Mouse (Mus musculus) heart, embryonic 16.5 days (tissue): ENCODE measurements around the gene Nuak1. TPM values are rescaled to one million over a fixed set of nuclear protein-coding genes. Genes with fewer than 3 reads are reported as not detected.

Experiments used
- ATAC-seq: fragments of 200-750 bp; cut with Nextera tagmentation; replicated peaks from 2 replicates; pipeline ENCODE4 v1.8.0; 2017; ENCODE audit warnings: moderate number of reproducible peaks; ENCODE audit not compliant: insufficient read depth, low FRiP score; ENCODE audit errors: extremely low read depth
- H3K27ac ChIP-seq: fragments of 300-500 bp; sonication (generic); 2 replicates; pipeline ENCODE4 v1.5.1; 2014; ENCODE audit warnings: mild to moderate bottlenecking, low read length, control low read depth, moderate library complexity
- H3K27me3 ChIP-seq: fragments of 300-500 bp; sonication (generic); 2 replicates; pipeline ENCODE4 v1.6.1; 2014; ENCODE audit warnings: low read length, mixed read lengths; ENCODE audit not compliant: control insufficient read depth, insufficient read depth
- H3K36me3 ChIP-seq: fragments of 300-500 bp; sonication (generic); 2 replicates; pipeline ENCODE4 v1.6.1; 2014; ENCODE audit not compliant: control insufficient read depth, insufficient read depth
- H3K4me1 ChIP-seq: fragments of 300-500 bp; sonication (generic); 2 replicates; pipeline ENCODE4 v1.6.1; 2014; ENCODE audit warnings: low read length, mixed read lengths; ENCODE audit not compliant: control insufficient read depth, insufficient read depth
- H3K4me2 ChIP-seq: fragments of 300-500 bp; sonication (generic); 2 replicates; pipeline ENCODE4 v1.6.1; 2014; ENCODE audit warnings: low read depth, mild to moderate bottlenecking, control low read depth, low read length
- H3K4me3 ChIP-seq: fragments of 300-500 bp; sonication (generic); 2 replicates; pipeline ENCODE4 v1.5.1; 2014; ENCODE audit warnings: mild to moderate bottlenecking, control low read depth, low read length
- H3K9ac ChIP-seq: fragments of 300-500 bp; sonication (generic); 2 replicates; pipeline ENCODE4 v1.6.1; 2014; ENCODE audit warnings: low read length, control low read depth
- H3K9me3 ChIP-seq: fragments of 300-500 bp; sonication (generic); replicated peaks from 2 replicates; pipeline ENCODE4 v1.6.1; 2016; ENCODE audit warnings: low read length; ENCODE audit not compliant: control insufficient read depth
- WGBS: fragments of 180-500 bp; shearing (Covaris S2); extraction: QIAGEN DNeasy Blood & Tissue Kit; methylation state at CpG from one replicate; pipeline ENCODE4 v1.1.7; 2014; 5-methylcytosine and 5-hydroxymethylcytosine counted together
- polyA plus RNA-seq: library from polyadenylated mRNA; unstranded; fragments of >200 nt; fragmentation: Nextera tagmentation; extraction: Ambion mirVana; gene quantifications from 2 replicates; pipeline ENCODE4 v1.2.1, GENCODE M21; 2015

The Nuak1 gene
- polyA plus RNA-seq, 1 experiment from 2014 or later: 3.0 TPM

- H3K4me3 ChIP-seq: no peak overlapping the region
- H3K4me1 ChIP-seq: peaks cover 46% of the 10 kb centered on the region
- H3K36me3 ChIP-seq: peaks cover 3% of the 10 kb centered on the region
- peak overlapping the region; percentile 5; the same call in 1 of the 2 replicates for H3K4me2 ChIP-seq
- H3K9ac ChIP-seq: no peak overlapping the region
- ATAC-seq: peak; percentile 38
- no peaks in the 10 kb centered on the region for H3K27me3 ChIP-seq
- no peaks in the 10 kb centered on the region for H3K9me3 ChIP-seq
- peak overlapping the region; percentile 47 for H3K27ac ChIP-seq
- 40% methylated on average over 13 of the region's 13 CpGs for WGBS
Observed at GRCm38 (mm10) chr10:84408965-84409660, 31.3 kb downstream of the Nuak1 start.

- no peak overlapping the region for H3K4me3 ChIP-seq
- H3K27me3 ChIP-seq: no peaks in the 10 kb centered on the region
- H3K27ac ChIP-seq: no peak overlapping the region
- H3K9me3 ChIP-seq: no peaks in the 10 kb centered on the region
- ATAC-seq: no peak
- H3K9ac ChIP-seq: no peak overlapping the region
- 71% methylated on average over 8 of the region's 8 CpGs for WGBS
- H3K4me1 ChIP-seq: peaks cover 34% of the 10 kb centered on the region
- H3K4me2 ChIP-seq: no peak overlapping the region
- peaks cover 5% of the 10 kb centered on the region for H3K36me3 ChIP-seq
Observed at GRCm38 (mm10) chr10:84405135-84405776, 35.1 kb downstream of the Nuak1 start.

GRCm38 (mm10) chr10:84401907-84402371 lies 38.5 kb downstream of the Nuak1 start:
- peaks cover 29% of the 10 kb centered on the region for H3K4me1 ChIP-seq
- H3K27me3 ChIP-seq: no peaks in the 10 kb centered on the region
- H3K36me3 ChIP-seq: 0 out of 2 replicates have a peak, but pooled peaks cover 2% of the 10 kb centered on the region
- no peaks in the 10 kb centered on the region for H3K9me3 ChIP-seq
- H3K4me2 ChIP-seq: no peak overlapping the region
- H3K27ac ChIP-seq: peak overlapping the region; percentile 12; the same call in 1 of the 2 replicates
- peak; percentile 58; the same call in 1 of the 2 replicates for ATAC-seq
- 8% methylated on average over 6 of the region's 7 CpGs for WGBS
- no peak overlapping the region for H3K4me3 ChIP-seq
- no peak overlapping the region for H3K9ac ChIP-seq

- H3K9ac ChIP-seq: no peak overlapping the region
- no peaks in the 10 kb centered on the region for H3K27me3 ChIP-seq
- H3K4me2 ChIP-seq: no peak overlapping the region
- H3K4me3 ChIP-seq: no peak overlapping the region
- no peak for ATAC-seq
- H3K36me3 ChIP-seq: 0 out of 2 replicates have a peak, but pooled peaks cover 2% of the 10 kb centered on the region
- peaks cover 37% of the 10 kb centered on the region for H3K4me1 ChIP-seq
- 67% methylated on average over 4 of the region's 4 CpGs for WGBS
- H3K27ac ChIP-seq: no peak overlapping the region
- H3K9me3 ChIP-seq: no peaks in the 10 kb centered on the region
Observed at GRCm38 (mm10) chr10:84401189-84401588, 39.2 kb downstream of the Nuak1 start.

- Histone ChIP-seq H3K27me3 (no peaks in the 10 kb centered on the region), H3K4me1 (peaks cover 44% of the 10 kb centered on the region), H3K27ac (no peak overlapping the region), H3K4me3 (no peak overlapping the region), H3K4me2 (no peak overlapping the region), H3K9ac (no peak overlapping the region), H3K9me3 (no peaks in the 10 kb centered on the region), H3K36me3 (0 out of 2 replicates have a peak, but pooled peaks cover 2% of the 10 kb centered on the region)
- no peak for ATAC-seq
- WGBS: 78% methylated on average over 7 of the region's 7 CpGs
Observed at GRCm38 (mm10) chr10:84400037-84400681, 40.2 kb downstream of the Nuak1 start.

- WGBS: 71% methylated on average over 4 of the region's 4 CpGs
- H3K36me3 ChIP-seq: no peaks in the 10 kb centered on the region
- H3K4me3 ChIP-seq: no peak overlapping the region
- no peaks in the 10 kb centered on the region for H3K27me3 ChIP-seq
- peak overlapping the region; percentile 78 for H3K27ac ChIP-seq
- H3K9ac ChIP-seq: peak overlapping the region; percentile 1; the same call in 1 of the 2 replicates
- no peak overlapping the region for H3K4me2 ChIP-seq
- no peak for ATAC-seq
- H3K4me1 ChIP-seq: peaks cover 52% of the 10 kb centered on the region
- no peaks in the 10 kb centered on the region for H3K9me3 ChIP-seq
Observed at GRCm38 (mm10) chr10:84397276-84397675, 43.1 kb downstream of the Nuak1 start.

GRCm38 (mm10) chr10:84395885-84396659 lies 44.3 kb downstream of the Nuak1 start:
- Histone ChIP-seq H3K4me1 (peaks cover 47% of the 10 kb centered on the region), H3K4me2 (peak overlapping the region; percentile 25; the same call in 1 of the 2 replicates), H3K27ac (peak overlapping the region; percentile 78), H3K9me3 (no peaks in the 10 kb centered on the region), H3K4me3 (no peak overlapping the region), H3K27me3 (no peaks in the 10 kb centered on the region), H3K9ac (no peak overlapping the region), H3K36me3 (no peaks in the 10 kb centered on the region)
- ATAC-seq: peak; percentile 74
- 33% methylated on average over 8 of the region's 8 CpGs for WGBS

GRCm38 (mm10) chr10:84395259-84395658 lies 45.1 kb downstream of the Nuak1 start:
- H3K36me3 ChIP-seq: no peaks in the 10 kb centered on the region
- no peaks in the 10 kb centered on the region for H3K9me3 ChIP-seq
- H3K4me2 ChIP-seq: peak overlapping the region; percentile 25; the same call in 1 of the 2 replicates
- H3K4me3 ChIP-seq: no peak overlapping the region
- H3K27me3 ChIP-seq: no peaks in the 10 kb centered on the region
- peak; percentile 29; the same call in 1 of the 2 replicates for ATAC-seq
- peak overlapping the region; percentile 78 for H3K27ac ChIP-seq
- H3K9ac ChIP-seq: no peak overlapping the region; the same call in 1 of the 2 replicates
- peaks cover 48% of the 10 kb centered on the region for H3K4me1 ChIP-seq
- 41% methylated on average over 5 of the region's 5 CpGs for WGBS
